Mouse (Mus musculus) inflammation-experienced regulatory T-cells, adult 6 months (primary cell): ENCODE data around the gene Ankfy1. TPM values are rescaled to one million over a fixed set of nuclear protein-coding genes. Genes with fewer than 3 reads are reported as not detected.
"Not testable (repeated sequence)": the region's sequence is repeated elsewhere in the genome, so short reads cannot be mapped to it uniquely, and the experiment has no call there.

Experiments used
- ATAC-seq: one replicate; pipeline ENCODE4 v1.8.0; 2017
- polyA plus RNA-seq, 3 experiments: library from polyadenylated mRNA; unstranded; fragments of 100-300 nt; shearing (Covaris generic); gene quantifications; one replicate each; pipeline ENCODE4 v1.2.1; 2017

Gene Ankfy1
- polyA plus RNA-seq: 10 to 100 TPM; 30.2 to 52.7 (median 40.1) TPM

DNA sequence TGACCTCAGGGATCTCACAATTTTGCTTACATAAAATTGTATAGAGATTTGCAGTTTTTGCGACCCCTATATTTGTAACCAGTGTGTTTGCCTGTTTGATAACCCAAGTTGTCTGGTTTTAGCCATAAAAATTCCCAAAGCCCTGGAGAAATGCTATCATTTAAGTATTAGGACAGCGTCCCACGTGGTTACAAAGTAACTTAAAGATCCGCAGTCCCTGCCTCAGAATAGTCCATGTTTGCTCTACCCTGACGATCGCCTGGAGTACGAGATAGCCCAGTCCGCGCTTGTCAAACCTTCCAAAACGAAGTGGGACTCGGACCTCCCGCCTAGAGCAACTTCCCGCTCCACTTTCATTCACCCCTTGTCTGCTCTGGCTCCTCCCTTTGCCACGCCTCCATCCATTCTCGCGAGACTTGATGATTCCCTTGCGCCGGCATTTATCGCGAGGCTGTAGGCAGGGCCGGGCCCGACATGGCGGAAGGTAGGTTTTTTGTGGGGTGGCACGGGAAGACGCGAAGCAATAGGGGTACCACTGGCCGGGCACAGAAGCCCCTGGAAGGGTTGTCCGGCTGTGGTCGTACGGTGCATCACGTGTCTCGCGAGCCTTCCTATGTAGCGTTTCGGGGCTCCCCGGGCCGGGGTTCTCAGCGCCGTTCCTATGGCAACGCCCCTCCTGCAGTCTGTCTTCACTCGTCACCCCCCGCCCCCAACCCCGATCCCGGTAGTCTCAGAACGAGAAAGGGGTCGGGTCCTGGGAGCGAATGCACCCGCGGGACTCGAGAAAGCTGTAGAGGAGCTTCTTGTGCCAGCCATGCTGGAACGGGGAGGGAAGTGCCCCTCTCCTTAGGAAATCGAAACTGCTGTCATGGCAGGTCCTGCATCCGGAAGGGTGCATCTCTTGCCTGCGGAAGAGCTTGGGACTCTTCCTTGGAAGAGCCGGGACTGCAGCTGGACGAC is at the start of gene Ankfy1:
Ankfy1 (plus strand) TSS at position 456 of the 960 bp plus-strand sequence.
- peak; percentile 97 for ATAC-seq

DNA sequence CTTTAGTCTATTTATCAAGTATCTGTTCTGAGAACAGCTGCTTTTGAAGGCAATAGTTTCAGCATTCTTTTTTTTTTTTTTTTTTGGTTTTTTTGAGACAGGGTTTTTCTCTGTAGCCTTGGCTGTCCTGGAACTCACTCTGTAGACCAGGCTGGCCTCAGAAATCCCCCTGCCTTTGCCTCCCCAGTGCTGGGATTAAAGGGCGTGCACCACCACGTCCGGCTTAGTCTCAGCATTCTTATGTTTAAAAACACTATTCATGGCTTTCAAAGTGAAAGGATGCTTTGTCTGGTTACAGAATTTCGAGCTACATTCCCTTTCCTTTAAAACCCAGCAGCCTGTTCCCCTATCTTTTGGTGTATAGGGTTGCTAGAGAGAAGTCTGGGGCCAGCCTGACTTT is 47.1 kb upstream of the Ankfy1 start:
- no peak for ATAC-seq

DNA sequence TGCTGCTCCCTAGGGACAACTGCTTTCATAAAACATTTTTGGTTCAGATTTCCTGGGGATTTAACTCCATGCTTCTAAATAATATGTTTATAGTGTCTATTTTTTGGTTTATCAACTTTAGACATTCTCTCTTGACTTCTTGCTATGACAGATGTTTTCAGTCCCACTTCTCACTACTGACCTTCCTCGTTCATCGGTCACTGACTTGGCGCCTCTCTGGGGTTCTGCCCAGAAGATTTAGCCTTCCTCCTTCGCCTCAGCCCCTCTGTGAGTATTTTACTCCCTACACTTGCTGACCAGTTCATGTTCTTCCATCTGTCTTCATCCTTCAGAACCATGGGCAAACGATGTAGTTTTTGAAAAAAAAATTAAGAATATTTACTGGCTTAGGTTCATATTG is 44.4 kb upstream of the Ankfy1 start:
- no peak for ATAC-seq

DNA sequence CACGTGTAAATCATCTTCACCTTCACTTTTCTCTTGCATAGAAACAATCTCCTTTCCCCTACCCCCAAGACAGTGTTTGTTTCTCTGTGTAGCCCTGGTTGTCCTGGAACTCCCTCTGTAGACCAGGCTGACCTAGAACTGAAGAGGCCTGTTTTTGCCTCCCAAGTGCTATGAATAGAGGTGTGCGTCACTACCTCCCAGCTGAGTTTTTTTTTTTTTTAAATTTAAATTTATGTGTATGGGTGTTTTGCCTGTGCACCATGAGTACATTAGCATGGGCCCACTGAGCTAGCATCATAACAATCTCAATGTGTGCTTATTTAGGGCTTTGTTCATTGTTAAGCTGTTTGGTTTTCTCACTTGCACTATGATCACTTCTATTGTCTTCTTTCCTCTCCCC is 39.5 kb upstream of the Ankfy1 start:
- ATAC-seq: no peak

DNA sequence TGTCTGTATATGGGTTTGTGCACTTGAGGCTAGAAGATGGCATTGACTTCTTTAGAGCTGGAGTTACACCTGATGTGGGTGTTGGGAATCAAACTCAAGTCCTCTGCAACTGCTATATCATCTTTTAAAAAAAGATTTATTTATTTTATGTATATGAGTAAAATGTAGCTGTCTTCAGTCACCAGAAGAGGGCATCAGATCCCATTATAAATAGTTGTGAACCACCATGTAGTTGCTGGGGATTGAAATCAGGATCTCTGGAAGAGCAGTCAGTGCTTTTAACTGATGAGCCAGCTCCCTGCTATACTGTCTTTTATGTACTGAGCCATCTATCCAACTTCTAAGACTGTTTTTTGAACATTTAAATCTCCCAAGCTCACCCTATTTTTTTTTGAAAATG is 29.9 kb upstream of the Ankfy1 start:
- ATAC-seq: no peak

DNA sequence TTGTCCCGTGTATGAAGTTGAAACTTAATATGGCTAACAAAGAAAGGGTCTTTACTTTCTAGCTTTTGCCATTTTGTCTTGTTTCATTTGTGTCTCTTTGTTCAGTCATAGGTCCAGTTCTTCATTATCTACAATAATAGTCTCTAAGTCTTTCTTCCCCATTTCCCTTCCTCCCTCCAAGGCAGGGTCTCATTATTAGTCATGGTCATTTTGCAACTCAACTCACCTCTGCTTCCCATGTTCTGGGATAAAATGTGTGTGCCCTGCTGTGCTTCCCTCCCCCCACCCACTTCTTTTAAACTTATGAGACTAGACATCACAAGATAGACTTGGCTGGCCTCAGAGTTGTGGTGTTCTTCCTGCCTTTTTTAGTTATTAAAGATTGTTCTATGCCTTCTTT is 29.4 kb upstream of the Ankfy1 start:
- no peak for ATAC-seq

DNA sequence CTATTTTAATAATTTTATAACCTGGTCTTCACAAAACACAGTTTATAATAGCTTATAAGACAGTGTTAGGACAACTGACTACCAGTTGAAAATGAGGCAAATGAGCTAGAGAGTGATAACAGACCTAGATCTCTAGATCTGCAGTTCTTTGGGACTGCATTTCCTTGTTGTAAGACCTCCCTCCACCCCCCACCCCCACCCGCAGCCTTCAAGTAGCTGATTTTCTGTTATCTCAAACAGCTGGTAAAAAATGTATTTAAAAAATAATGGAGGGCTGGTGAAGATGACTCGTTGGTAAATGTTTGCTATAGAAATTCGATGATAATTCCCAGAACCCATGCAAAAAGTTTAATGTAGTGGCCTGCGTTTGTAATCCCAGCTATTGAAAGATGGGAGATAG is 25.2 kb upstream of the Ankfy1 start:
- no peak for ATAC-seq

DNA sequence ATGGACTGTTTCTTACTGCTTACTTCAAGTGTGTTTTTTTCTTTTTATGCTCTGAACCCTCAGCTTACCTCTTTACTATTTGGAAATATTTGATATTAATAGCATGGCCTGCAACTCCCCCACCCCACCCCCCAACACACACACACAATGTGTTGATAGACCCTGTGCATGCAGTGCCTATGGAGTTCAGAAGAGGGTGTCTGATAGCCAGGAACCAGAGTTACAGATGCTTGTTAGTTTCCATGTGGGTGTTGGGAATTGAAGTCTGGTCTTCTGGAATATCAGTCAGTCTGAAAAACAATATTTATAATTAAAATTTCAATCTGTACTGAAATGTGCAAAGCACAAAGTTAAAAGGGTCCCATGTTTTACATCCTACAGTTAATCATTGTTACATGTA is 19.2 kb upstream of the Ankfy1 start:
- ATAC-seq: no peak

DNA sequence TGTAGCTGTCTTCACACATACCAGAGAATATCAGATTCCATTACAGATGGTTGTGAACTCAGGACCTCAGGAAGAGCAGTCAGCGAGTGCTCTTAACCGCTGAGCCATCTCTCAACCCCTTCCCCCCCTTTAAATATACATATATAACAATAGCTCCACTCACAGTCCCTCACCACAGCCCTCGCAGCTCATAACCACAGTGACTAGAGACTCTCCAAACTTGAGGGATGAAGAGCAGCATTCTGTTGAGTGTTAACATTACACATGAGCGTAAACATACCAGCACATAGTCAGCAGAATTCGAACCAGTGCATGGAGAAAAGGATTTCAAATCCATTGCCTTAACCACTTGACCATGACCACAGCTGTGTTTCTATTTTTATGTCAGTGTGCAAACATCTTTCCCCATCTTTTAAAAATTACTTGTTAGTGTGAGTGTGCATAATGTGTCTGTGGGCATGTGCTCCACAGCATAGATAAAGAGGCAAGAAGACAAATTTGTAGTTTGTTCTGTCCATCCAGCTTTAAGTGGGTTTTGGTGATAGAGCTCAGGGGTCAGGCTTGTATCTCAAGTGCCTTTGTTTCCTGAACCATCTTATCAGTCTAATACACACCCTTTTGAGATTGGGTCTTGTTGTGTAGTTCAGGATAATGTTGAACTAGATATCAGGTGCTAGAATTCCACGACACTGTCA is 18.4 kb upstream of the Ankfy1 start:
- ATAC-seq: no peak

DNA sequence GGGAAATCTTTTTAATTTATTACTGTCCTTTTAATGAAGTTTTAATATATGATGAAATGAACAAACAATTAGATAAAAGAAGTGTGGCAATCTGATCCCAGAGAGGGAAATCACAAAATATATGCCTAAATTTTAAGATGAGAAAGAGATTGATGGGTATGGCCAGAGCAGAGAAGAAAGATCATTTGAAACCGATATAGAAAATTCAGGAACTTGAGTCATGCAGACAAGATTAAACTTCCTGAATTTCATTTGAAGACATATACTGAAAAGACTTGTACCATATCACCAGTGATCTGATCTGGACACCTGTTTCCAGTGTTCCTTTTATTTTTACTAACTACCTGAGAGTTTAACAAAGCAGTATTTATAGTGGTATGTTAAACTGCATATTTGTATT is 17.4 kb upstream of the Ankfy1 start:
- ATAC-seq: no peak

DNA sequence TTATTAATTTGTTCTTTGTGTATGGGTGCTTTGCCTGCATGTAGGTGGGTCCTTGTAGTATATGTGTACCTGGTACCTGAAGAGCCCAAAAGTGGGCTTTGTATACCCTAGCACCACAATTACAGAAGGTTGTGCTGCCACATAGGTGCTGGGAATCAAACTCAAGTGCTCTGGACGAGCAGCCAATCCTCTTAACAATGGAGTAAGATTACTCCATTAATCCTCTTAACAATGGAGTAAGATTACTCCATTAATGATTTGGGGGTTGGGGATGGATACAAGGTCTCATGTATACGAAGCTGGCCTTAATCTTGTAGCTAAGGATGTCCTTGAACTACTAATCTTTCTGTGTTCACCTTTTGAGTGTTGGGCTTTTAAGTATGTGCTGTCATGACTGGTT is 14.5 kb upstream of the Ankfy1 start:
- ATAC-seq: no peak

DNA sequence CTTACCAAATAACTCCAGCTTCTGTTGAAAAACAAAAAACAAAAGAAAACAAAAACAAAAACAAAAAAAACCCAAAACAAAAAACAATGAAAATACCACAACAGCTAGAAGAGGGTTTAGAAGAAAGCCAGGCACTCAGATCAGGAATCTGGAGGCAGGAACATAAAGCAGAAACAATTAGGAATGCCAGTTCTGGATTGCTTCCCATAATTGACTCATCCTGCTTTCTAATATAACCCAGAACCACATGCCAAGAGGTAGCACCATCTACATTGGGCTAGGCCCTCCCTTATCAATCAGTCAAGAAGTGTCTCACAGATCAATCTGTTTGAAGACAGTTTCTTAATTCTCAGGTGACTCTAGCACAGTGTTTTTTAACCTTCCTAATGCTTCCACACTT is 9.1 kb upstream of the Ankfy1 start:
- ATAC-seq: no peak

DNA sequence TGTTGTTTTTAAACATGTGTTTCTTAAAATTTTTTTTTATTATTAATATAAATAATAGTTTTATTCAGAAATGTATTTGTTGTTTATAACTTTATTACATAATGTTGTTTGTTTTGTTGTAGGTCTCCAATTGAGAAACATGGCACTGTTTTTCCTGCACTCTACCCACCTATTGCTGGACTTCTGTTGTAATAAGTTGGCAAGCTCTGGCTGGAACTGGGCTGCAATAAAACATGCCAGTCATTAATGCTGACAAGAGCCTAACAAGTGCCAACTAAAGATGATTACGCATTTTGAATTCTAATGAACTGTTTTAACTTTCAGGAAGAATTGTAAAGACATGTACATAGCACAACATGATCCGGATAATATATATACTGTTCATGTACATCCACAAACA is 6.4 kb upstream of the Ankfy1 start:
- ATAC-seq: no peak

DNA sequence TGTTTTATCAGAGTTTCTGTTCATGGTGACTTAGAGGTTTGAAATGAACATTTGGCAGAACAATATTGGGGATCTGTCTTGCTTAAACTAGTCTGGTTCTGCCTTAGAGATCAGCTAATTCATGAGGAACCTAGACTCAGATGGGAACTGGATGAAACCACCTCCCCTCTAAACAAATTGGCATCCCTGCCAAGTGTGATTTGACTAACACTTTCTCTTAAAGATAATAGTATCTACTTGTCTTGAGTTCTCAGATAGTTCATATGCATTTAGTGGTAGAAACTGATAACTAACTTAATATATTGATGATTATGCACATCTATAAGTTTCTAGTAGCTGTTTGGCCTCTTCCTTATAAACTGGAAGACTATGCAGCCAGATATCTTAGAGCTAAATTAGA is 3.1 kb upstream of the Ankfy1 start:
- no peak for ATAC-seq

DNA sequence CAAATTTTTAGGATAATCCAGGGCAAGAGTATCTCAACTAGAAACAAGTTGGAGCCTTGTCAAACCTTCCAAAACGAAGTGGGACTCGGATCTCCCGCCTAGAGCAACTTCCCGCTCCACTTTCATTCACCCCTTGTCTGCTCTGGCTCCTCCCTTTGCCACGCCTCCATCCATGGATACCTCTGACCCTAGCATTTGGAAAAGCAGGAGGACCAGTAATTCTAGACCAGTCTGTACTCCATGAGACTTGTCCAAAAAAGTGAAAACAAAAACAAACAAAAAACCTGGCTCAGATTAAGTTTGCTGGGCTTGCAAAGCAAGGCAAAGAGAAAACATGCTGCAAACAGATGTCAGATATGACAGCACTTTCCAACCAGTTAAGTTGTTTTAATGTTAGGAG is 1.6 kb upstream of the Ankfy1 start:
- ATAC-seq: no peak

DNA sequence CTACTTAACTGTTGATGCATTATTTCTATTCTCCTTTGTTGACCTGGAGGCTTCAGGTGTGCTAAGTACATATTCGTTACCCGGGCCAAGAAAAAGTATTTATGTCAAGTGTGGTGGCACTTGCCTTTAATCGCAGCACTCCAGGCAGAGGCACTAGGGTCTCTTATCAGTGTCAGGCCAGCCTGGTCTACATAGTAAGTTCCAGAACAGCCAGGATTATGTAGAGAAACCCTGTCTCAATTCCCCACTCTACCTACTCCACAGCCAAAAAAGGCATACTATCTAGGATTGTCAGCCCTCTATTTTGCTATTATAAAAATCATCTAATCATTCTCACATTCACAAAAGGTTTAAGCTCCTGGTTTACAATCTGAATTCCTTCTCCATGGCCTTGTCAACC is 691 bp upstream of the Ankfy1 start:
- ATAC-seq: no peak

DNA sequence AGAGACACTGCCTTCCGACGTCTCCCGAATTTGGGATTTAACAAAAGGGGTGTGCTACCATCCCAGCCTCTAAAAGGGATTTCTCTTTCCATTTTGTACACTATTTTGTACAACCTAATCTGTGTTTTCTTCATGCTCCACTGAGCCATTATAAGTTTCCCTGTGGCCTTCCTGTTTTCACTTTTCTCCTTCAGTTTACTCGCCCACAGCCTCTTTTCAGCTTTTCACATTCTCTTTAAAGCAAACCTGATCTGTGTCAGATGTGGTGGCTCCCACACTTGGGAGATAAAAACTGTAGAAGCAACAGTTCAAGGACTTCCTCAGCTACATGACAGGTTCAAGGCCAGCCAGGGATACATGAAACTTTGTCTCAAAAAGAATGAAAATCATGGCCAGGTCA is 2.5 kb downstream of the Ankfy1 start:
- ATAC-seq: no peak

DNA sequence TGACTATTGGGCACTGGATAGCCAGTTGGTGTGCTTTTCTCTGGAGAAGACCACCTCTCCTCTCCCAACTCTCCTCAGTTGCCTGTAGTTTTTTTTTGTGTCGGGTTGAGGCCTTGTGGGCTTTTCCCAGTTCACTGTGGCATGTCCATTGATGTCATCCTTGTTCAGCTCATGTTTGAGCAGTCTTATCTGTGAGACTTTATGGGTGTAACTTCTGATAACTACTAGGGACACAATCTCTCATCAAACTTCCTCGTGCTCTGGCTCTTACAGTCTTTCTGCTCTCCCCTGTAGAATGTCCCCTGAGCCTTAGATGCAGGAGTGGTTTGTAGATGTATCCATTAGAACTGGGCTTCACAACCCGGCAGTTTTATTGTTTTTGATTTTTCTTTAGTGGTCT is 5.2 kb downstream of the Ankfy1 start:
- no peak for ATAC-seq

DNA sequence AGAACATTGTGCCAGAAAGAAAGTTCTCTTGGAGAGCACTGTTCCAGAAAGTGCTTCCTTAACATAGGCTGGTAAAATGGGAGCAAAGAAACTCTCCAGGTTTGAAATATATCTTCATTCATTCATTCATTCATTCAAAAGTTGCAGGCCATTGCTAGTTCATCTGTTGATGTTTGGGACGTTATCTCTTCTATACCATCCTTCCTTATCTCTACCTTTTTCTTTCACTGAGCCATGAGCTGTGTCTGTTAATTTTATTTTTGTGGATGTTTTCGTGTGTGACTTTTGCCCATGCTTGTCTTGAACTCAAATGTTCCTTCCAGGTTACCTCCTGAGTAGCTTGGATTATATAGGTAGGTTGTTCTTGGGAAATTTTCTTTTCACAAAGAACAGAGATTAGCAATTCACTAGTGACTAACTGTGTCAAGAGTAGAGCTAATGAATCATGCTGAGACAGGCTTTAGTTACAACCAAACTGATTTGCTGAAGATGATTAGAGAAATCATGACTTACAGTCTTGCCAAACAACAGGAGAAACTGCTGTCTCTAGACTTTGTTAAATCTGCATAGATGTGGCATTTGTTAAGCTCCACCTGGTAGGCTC is 6.7 kb downstream of the Ankfy1 start:
- no peak for ATAC-seq

DNA sequence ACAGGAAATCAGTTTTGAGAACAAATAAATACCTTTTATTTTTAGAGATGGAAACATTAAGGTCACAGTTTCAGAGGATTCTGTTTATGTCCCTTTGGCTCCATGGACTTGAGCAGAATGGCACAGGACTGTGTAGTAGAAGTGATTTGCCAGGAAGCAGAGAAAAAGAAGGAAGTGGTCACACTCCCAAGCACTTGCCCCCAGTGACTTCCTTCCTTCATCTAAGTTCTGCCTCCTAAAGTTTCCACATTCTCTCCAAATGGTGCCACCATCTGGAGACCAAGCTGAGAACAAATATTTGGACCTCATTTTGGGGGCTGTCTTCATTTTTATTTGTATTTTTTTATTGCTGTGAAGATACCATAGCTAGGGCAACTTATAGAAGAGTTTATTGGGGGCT is 7.5 kb downstream of the Ankfy1 start:
- no peak for ATAC-seq

DNA sequence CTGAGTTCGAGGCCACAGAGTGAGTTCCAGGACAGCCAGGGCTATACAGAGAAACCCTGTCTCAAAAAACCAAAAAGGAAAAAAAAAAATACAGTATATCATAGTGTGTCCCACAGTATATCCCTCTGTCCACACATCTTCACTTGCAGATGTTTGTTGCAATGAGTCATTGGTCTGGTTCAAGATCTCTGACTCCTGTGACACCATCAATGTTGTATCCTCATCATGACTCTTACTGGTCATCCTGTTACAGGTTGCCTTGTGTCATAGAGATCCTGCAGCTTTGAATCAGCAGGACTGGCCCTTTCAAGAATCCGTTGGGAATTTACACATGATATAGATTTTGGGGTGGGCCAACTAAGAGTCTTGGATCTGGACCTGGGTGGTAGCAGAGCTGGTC is 15.3 kb downstream of the Ankfy1 start:
- ATAC-seq: not testable (repeated sequence)

DNA sequence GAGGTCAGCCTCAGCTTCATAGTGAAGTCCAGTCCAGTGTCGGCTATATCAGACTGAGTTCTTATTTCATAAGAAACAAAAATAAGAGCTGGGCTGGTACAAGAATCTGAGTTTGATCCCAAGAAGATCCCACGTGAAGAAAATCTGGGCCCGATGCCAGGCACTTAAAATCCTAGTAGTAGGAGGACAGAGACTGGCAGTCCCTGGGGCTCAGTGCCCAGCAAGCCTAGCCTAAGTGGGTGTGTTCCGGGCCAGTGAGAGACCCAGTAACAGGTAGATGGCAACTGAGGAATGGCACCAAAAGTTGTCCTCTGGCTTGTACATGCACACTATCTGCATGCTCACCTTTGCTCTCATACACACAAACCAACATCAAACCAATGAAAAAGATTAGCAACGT is 22.9 kb downstream of the Ankfy1 start:
- no peak for ATAC-seq

DNA sequence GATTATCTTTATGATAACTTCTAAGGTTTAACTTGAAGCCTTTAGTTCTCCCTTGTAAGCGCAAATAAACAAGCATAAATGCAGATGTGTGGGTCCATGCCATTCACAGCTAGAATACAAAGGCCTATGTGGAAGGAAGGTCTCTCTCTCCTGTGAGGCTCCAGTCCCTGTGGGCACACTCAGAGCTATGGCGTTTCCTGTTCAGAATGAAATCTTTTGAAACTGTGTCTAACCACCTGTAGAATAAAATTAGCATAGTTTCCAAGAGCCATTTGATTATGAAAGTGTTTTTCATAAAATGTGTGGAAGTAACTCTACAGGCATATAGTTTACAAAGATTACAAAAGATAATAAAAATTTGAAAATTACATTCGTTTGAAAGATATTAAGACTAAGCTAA is 28.4 kb downstream of the Ankfy1 start:
- peak; percentile 61 for ATAC-seq

DNA sequence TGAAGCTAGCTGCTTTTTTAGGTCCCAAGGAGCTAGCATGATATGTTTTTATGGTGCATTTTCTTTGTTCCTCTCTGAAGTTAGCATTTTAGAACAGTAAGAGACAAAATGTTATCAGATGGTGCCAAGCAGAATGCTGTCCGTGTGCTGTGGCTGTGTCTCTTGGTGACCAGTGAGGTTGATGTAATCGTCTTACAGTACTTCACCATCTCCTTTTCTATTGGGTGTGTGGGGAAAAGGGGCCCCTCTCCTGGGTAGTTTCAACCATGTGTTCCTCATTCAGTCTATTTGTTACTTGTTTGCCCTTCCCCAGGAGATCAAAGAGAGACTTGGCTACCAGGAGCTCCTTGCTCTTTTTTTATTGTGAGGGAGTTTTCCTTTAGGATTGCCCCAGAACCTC is 33.4 kb downstream of the Ankfy1 start:
- no peak for ATAC-seq
